Mouse (Mus musculus) MN1 (cell line): ENCODE measurements around the gene Cd300ld3.

Experiments
- DNase-seq: peaks from one replicate; pipeline ENCODE4 v3.0.0-alpha.2; 2016; ENCODE audit warnings: low spot score

Gene Cd300ld3

GRCm38 (mm10) chr11:115048259-115048658 lies at the start of gene Cd300ld3:
Gene Cd300ld3, minus strand, starts transcription at chr11:115048409.
- DNase-seq: no peak

- no peak for DNase-seq
Measured at GRCm38 (mm10) chr11:115092140-115092539, 43.9 kb upstream of the Cd300ld3 start.

- DNase-seq: no peak
Measured at GRCm38 (mm10) chr11:115091362-115091901, 43.2 kb upstream of the Cd300ld3 start, which contains the start of gene Rab37. Gene Rab37, plus strand, starts transcription at chr11:115091431.

- DNase-seq: no peak
Measured at GRCm38 (mm10) chr11:115089853-115090252, 41.6 kb upstream of the Cd300ld3 start.

DNA sequence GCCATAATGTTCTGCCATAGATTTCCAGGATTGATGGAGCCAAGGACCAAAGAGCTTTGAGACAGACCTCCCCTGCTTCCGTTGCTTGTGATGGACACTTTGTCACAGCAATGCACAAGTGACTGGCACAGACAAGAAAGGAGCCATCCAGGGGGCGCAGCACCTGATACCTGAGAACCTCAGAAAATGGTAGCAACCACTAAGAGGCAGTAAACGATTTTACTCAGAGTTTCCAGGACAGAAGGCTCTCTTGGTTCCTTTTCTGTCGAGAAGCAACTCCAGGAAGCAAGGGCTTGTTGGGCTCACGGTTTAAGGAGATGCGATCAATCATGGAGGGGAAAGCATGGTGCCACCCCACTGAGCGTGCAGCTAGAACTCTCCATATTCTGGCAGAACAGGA lies 38.0 kb upstream of the Cd300ld3 start:
- DNase-seq: no peak

GRCm38 (mm10) chr11:115085064-115085463 lies 36.9 kb upstream of the Cd300ld3 start:
- DNase-seq: no peak

- DNase-seq: no peak
Measured at GRCm38 (mm10) chr11:115084595-115084994, 36.4 kb upstream of the Cd300ld3 start.

DNA sequence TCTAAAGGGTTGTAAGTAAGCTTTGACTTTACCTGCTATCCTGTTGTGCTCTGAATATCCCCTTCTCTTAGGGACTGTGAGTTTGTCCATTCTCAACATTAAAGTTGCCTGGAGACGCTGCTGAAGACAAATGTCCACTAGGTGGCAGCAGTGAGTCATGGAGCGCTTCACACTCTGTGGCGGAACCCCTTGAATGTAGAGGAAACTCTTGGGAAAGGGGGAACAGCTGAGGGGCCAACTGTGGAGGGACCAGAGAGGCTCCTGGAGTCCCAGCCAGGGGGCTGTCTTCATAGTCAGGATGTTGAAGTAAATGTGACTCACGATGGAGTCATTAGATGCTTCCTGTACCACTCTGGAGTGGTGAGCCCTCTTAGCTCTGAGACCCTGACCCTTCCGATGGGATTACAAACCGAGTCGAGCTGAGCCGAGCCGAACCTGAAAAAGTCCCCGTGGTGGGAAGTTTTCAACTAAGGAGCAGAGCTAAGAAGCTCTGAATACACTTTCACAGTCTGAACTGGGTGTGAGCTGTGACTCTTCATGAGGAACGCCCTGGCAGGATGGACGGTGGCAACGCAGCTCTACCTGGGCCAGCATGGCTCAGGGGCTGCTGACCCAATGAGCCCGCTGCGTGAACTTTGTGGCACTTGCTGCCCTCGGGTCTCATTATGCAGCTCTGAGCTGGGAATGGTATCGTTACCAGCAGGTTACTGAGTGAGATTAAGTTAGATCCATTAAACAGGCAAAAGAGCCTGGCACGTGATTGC lies 35.3 kb upstream of the Cd300ld3 start:
- peak; percentile 80 for DNase-seq

GRCm38 (mm10) chr11:115082196-115082595 lies 34.0 kb upstream of the Cd300ld3 start:
- DNase-seq: no peak

DNA sequence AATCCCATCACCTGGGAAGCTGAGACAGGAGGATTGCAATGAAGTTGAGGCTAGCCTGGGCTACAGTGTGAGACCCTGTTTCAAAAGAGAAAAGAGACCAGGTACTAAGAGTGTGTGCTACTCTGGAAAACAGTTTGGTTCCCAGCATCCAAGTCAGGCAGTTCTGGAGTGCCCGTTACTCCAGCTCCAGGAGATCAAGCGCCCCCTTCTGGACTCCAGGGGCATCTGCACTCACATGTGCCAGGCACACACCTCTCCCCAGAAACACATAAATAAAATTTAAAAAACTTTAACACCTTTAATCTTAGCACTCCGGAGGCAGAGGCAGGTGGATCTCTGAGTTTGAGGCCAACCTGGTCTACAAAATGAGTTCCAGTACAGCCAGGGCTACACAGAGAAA lies 33.2 kb upstream of the Cd300ld3 start:
- no peak for DNase-seq

DNA sequence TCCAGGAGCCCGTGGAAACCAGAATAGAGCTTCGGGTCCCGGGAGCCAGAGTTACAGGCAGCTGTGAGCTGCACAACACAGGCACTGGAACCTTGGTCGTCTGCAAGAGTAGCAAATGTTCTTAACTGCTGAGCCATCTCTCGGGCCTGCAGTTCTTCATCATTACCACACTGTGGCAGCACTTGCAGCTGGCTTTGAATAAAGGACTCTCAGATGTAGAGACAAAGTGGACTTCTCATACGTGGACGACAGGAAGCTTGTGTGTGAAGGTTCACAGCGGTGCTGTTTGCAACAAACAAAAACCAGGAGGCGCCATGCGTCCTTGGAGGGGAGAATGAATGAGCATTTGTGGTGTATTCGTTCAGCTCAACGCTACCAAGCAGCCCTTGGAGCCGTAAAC lies 32.7 kb upstream of the Cd300ld3 start:
- peak; percentile 23 for DNase-seq

GRCm38 (mm10) chr11:115078680-115079079 lies 30.5 kb upstream of the Cd300ld3 start:
- no peak for DNase-seq

DNA sequence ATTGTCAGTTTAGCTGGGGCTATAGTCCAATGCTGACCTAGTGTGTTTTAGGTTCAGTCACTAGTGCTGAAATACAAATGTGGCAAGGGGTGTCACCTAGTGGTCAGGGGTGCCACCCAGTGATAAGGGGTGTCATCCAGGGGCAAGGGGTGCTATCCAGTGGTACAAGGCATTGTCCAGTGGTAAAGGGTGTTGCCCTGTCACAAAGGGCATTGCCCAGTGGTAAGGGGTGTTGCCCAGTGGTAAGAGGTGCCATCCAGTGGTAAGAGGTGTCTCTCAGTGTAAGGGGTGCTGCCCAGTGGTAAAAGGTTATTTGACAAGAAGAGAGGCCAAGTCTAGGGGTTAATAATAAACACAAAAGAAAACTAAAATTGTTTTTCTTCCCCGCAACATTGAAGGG lies 29.2 kb upstream of the Cd300ld3 start:
- DNase-seq: no peak

DNA sequence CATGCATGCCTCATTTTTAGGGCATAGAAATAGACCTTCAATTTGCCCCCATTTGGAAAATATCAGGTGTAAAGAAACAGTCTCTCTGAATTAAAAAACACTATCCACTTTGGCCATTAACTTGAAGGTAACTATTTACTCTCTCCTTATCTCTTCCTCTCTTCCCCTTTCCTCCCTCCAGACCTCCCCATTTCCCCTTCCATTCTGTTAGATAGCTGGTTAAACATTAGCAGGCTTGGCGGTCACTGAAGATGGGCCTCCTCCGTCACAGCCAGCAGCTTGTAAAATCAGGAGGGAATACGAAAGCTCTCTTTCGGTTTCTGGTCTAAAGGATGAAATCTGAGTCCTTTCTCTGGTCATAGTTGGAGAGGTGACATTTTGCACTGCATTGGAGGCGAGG lies 27.6 kb upstream of the Cd300ld3 start:
- DNase-seq: no peak

DNA sequence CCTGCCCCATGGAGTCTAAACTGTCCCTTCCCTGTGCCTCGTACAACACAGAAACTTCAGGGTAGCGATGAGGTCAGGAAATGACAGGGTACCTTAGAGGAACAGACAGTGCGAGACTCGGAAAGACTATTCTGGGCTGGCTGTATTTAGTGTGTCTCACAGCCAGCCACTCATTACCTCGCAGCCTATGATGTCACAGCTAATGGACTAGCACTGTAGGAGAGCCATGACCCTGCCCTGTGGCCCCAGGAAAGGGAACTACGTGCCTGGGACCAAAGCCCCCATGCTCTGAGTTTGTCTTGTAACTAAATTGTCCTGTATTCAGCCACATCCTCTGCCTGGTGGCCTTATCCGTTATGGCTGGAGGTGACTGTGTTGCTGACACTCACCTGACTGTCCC lies 27.2 kb upstream of the Cd300ld3 start:
- DNase-seq: no peak

GRCm38 (mm10) chr11:115073002-115073401 lies 24.8 kb upstream of the Cd300ld3 start:
- no peak for DNase-seq

DNA sequence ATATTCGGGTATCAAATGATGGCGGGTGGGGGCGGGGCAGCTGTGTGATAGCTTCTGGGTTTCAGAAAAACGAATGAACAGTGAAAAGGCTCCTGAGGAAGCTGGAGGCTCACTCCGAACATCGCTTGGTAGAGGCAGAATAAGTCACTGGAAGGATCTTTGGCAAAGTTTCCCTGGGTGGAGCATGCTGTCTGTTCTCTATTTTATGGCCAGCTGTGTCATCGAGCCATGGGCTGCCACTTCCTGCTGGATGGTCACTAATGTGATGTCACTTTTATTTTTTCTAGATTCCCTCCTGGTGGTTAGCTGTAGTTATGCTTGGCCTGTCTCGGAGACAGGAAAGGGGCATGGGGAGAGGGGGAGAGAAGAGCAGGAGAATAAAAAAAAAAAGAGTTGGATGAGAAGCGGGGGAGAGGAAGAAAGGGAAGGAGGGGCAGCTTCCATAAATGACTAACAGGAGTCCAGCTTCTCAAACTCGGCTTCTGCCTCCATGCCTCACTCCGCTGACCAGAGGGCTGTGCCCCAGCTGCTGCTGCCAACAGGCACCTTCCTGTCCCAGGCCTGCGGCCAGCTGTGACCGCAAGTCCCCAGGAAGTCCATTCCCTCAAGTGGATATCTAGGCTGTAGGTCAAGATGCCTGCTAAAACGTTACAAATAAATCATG lies 23.6 kb upstream of the Cd300ld3 start:
- peak; percentile 67 for DNase-seq

DNA sequence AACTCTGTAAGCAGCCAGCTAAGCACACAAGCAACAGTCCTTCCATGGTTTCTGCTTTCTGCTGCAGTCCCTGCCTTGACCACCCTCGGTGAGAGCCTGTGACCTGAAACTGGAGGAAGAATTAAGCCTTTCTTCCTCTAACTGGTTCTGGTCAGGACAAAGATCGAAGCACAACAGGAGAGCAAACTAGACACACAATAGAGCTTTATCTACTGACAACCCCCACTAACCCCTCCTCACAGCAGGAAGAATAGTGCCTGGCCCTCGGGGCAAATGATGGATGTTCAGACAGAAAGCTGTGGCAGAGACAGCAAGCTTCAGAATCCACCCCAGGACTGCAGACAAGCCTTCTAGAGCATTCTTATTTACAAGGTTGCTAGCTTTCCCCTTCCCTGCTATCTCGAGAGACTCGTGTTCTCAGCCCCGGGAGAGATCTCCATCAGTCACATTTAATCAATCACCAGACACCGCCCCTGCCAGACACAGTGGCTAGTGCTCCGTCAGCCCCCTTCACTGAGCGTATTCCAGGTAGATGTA lies 22.9 kb upstream of the Cd300ld3 start:
- peak; percentile 27 for DNase-seq

- DNase-seq: no peak
Measured at GRCm38 (mm10) chr11:115066768-115067167, 18.6 kb upstream of the Cd300ld3 start.

DNA sequence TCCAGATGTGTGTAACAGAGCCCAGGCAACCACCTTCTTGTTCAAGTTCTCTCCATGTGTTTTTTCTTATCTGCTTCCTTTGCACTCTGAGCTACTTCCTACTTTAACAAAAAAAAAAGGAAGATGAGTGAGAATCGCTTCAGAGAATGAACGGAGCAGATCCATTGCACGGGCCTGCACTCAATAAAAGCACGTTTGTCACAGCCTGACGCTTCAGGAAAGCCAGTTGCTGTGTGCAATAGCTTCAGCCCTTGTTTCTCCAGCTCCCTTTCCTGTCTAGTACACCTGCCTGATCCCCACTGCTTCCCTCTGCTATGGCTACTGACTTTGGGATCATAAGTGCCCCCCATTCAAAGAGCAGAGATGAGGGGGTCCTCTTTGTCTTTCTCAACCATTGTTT lies 13.9 kb upstream of the Cd300ld3 start, which contains the start of gene Cd300e:
Cd300e (minus strand) TSS at position 101 of the 400 bp plus-strand sequence.
- no peak for DNase-seq

GRCm38 (mm10) chr11:115059797-115060196 lies 11.6 kb upstream of the Cd300ld3 start:
- DNase-seq: no peak

DNA sequence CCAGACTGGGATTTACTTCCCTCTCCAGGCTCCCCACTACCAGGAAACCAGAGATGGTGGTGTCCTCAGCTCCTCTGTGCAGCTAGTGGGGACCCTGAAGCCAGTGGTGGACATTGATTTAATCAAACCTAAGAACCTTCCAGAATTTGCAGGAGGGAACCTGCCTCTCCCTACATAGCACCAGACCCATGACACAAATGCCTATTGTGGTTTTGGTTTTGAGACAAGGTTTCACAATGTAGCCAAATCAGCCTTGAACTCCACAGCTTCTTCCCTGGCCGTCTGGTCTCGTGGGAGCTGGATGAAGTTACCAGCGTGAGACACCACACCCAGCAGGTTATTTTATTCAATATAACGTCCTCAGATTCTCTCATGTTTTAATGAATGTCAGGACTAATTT lies 10.5 kb upstream of the Cd300ld3 start:
- DNase-seq: no peak

- DNase-seq: no peak
Measured at GRCm38 (mm10) chr11:115054537-115054936, 6.3 kb upstream of the Cd300ld3 start.
